Mouse (Mus musculus) embryonic facial prominence, embryonic 11.5 days (tissue): Measurements from ENCODE around the gene Kalrn. TPM values are rescaled to one million over a fixed set of nuclear protein-coding genes. Genes with fewer than 3 reads are reported as not detected.

Experiments used
- ATAC-seq: fragments of 200-750 bp; cut with Nextera tagmentation; replicated peaks from 2 replicates; pipeline ENCODE4 v1.8.0; 2017; ENCODE audit warnings: low read depth; ENCODE audit not compliant: insufficient number of reproducible peaks, low FRiP score, low TSS enrichment
- DNase-seq: peaks from one replicate; pipeline ENCODE4 v3.0.0-alpha.2; 2015; ENCODE audit warnings: low spot score
- H3K27ac ChIP-seq: fragments of 300-500 bp; sonication (generic); replicated peaks from 2 replicates; pipeline ENCODE4 v1.5.1; 2014; ENCODE audit warnings: mild to moderate bottlenecking, low read depth, low read length, control low read depth
- H3K27me3 ChIP-seq: fragments of 300-500 bp; sonication (generic); 2 replicates; pipeline ENCODE4 v1.6.1; 2014; ENCODE audit warnings: mild to moderate bottlenecking, low read length, moderate library complexity, mixed read lengths; ENCODE audit not compliant: control insufficient read depth, insufficient read depth
- H3K36me3 ChIP-seq: fragments of 300-500 bp; sonication (generic); replicated peaks from 2 replicates; pipeline ENCODE4 v1.6.1; 2014; ENCODE audit warnings: low read depth, mild to moderate bottlenecking, low read length, moderate library complexity, mixed read lengths; ENCODE audit not compliant: control insufficient read depth, insufficient read depth
- H3K4me1 ChIP-seq: fragments of 300-500 bp; sonication (generic); 2 replicates; pipeline ENCODE4 v1.6.1; 2014; ENCODE audit warnings: low read length, mixed read lengths; ENCODE audit not compliant: control insufficient read depth, insufficient read depth
- H3K4me2 ChIP-seq: fragments of 300-500 bp; sonication (generic); 2 replicates; pipeline ENCODE4 v1.6.1; 2014; ENCODE audit warnings: low read depth, mild to moderate bottlenecking, control low read depth, low read length, moderate library complexity
- H3K4me3 ChIP-seq: fragments of 300-500 bp; sonication (generic); 2 replicates; pipeline ENCODE4 v1.5.1; 2014; ENCODE audit warnings: low read depth, low read length, control low read depth
- H3K9ac ChIP-seq: fragments of 300-500 bp; sonication (generic); replicated peaks from 2 replicates; pipeline ENCODE4 v1.6.1; 2014; ENCODE audit warnings: mild to moderate bottlenecking, control low read depth, low read length
- H3K9me3 ChIP-seq: fragments of 300-500 bp; sonication (generic); replicated peaks from 2 replicates; pipeline ENCODE4 v1.6.1; 2016; ENCODE audit warnings: mild to moderate bottlenecking, low read length, inconsistent platforms, mixed read lengths; ENCODE audit not compliant: control insufficient read depth
- WGBS: fragments of 180-500 bp; shearing (Covaris S2); extraction: QIAGEN DNeasy Blood & Tissue Kit; methylation state at CpG from one replicate; pipeline ENCODE4 v1.1.7; 2014; 5-methylcytosine and 5-hydroxymethylcytosine counted together
- polyA plus RNA-seq: library from polyadenylated mRNA; unstranded; fragments of >200 nt; fragmentation: Nextera tagmentation; extraction: Ambion mirVana; gene quantifications from 2 replicates; pipeline ENCODE4 v1.2.1, GENCODE M21; 2014

Gene Kalrn
- polyA plus RNA-seq, 1 experiment from 2014 or later, result 12.0 TPM

GRCm38 (mm10) chr16:34231952-34232351 lies 341.4 kb downstream of the Kalrn start:
- Histone ChIP-seq H3K36me3 (peaks cover 3% of the 10 kb centered on the region; the same call in 1 of the 2 replicates), H3K27ac (no peak overlapping the region), H3K4me2 (no peak overlapping the region), H3K9ac (no peak overlapping the region), H3K27me3 (no peaks in the 10 kb centered on the region), H3K9me3 (no peaks in the 10 kb centered on the region), H3K4me3 (no peak overlapping the region), H3K4me1 (no peaks in the 10 kb centered on the region)
- 35% methylated on average over 5 of the region's 5 CpGs for WGBS
- ATAC-seq, result no peak
- DNase-seq, result peak; percentile 2

GRCm38 (mm10) chr16:34231146-34231545 lies 342.2 kb downstream of the Kalrn start:
- H3K9me3 ChIP-seq, result no peaks in the 10 kb centered on the region
- peaks cover 3% of the 10 kb centered on the region; the same call in 1 of the 2 replicates for H3K36me3 ChIP-seq
- H3K27ac ChIP-seq, result no peak overlapping the region
- no peak overlapping the region for H3K4me2 ChIP-seq
- H3K9ac ChIP-seq, result no peak overlapping the region
- DNase-seq, result peak; percentile 37
- no peaks in the 10 kb centered on the region for H3K4me1 ChIP-seq
- ATAC-seq, result no peak
- 45% methylated on average over 2 of the region's 2 CpGs for WGBS
- no peak overlapping the region for H3K4me3 ChIP-seq
- H3K27me3 ChIP-seq, result no peaks in the 10 kb centered on the region

- no peaks in the 10 kb centered on the region for H3K27me3 ChIP-seq
- H3K4me1 ChIP-seq, result no peaks in the 10 kb centered on the region
- no peak overlapping the region for H3K4me2 ChIP-seq
- ATAC-seq (no peak), DNase-seq (no peak)
- no peak overlapping the region for H3K4me3 ChIP-seq
- WGBS, result 81% methylated on average over 8 of the region's 8 CpGs
- H3K36me3 ChIP-seq, result peaks cover 3% of the 10 kb centered on the region; the same call in 1 of the 2 replicates
- no peaks in the 10 kb centered on the region for H3K9me3 ChIP-seq
- H3K9ac ChIP-seq, result no peak overlapping the region
- no peak overlapping the region for H3K27ac ChIP-seq
Measured at GRCm38 (mm10) chr16:34229350-34229749, 344.0 kb downstream of the Kalrn start.

DNA sequence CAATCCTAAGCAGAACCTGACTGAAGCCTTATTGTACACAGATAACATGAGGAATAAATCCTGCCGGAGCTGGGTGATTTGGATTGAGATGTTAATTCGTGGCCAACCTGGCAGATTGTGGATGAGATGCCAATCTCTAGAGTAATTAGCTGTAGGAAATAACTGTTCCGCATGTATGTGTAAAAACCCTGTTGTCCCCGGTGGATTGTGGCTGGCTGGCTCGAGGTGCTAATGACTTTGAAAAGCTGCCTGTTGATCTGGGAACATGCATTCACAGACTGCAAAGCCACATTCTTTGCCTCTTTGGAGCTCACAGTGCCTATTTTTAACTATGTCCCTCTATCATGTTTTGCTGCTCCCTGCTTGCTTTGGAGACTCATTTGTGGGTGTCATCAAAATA lies 344.7 kb downstream of the Kalrn start:
- H3K27me3 ChIP-seq, result no peaks in the 10 kb centered on the region
- no peaks in the 10 kb centered on the region for H3K9me3 ChIP-seq
- no peak overlapping the region for H3K4me3 ChIP-seq
- H3K36me3 ChIP-seq, result peaks cover 3% of the 10 kb centered on the region; the same call in 1 of the 2 replicates
- DNase-seq (no peak), ATAC-seq (no peak)
- H3K27ac ChIP-seq, result no peak overlapping the region
- no peak overlapping the region for H3K4me2 ChIP-seq
- H3K9ac ChIP-seq, result no peak overlapping the region
- 73% methylated on average over 5 of the region's 5 CpGs for WGBS
- no peaks in the 10 kb centered on the region for H3K4me1 ChIP-seq

- no peak for DNase-seq
- H3K36me3 ChIP-seq, result no peaks in the 10 kb centered on the region; the same call in none of the 2 replicates
- 93% methylated on average over 3 of the region's 3 CpGs for WGBS
- no peak overlapping the region for H3K4me3 ChIP-seq
- no peak overlapping the region for H3K27ac ChIP-seq
- H3K9me3 ChIP-seq, result no peaks in the 10 kb centered on the region
- H3K4me1 ChIP-seq, result no peaks in the 10 kb centered on the region
- H3K4me2 ChIP-seq, result no peak overlapping the region
- no peak overlapping the region for H3K9ac ChIP-seq
- ATAC-seq, result no peak
- H3K27me3 ChIP-seq, result no peaks in the 10 kb centered on the region
Measured at GRCm38 (mm10) chr16:34212160-34212559, 361.2 kb downstream of the Kalrn start.

DNA sequence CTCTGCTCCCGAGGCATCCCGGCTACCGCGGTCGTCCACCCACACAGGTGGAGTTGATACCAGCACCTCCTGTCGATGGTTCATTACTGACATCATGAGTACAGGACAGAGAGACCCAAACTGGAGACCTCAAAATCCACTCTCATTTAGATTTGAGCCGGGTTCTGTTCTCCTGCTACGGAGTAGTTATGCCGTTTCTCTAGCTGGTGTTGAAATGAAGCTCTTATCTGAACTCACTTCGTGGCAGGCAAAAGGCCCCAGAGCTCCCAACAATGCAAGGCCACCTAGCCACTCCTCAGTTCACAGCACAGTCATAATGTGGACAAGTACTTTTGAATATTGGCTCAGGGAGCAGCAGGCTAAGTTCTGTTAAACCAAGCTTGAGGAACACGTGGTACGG lies 362.1 kb downstream of the Kalrn start:
- Histone ChIP-seq H3K9ac (no peak overlapping the region), H3K4me2 (no peak overlapping the region), H3K4me1 (no peaks in the 10 kb centered on the region), H3K36me3 (no peaks in the 10 kb centered on the region; the same call in none of the 2 replicates), H3K27ac (no peak overlapping the region), H3K9me3 (no peaks in the 10 kb centered on the region), H3K4me3 (no peak overlapping the region), H3K27me3 (no peaks in the 10 kb centered on the region)
- no peak for DNase-seq
- no peak for ATAC-seq
- WGBS, result 86% methylated on average over 12 of the region's 12 CpGs

GRCm38 (mm10) chr16:34208748-34209147 lies 364.6 kb downstream of the Kalrn start:
- H3K4me1 ChIP-seq, result no peaks in the 10 kb centered on the region
- DNase-seq (no peak), ATAC-seq (no peak)
- H3K9ac ChIP-seq, result no peak overlapping the region
- H3K9me3 ChIP-seq, result no peaks in the 10 kb centered on the region
- no peaks in the 10 kb centered on the region for H3K27me3 ChIP-seq
- no peak overlapping the region for H3K4me2 ChIP-seq
- H3K27ac ChIP-seq, result no peak overlapping the region
- 75% methylated on average over 5 of the region's 5 CpGs for WGBS
- H3K36me3 ChIP-seq, result no peaks in the 10 kb centered on the region; the same call in none of the 2 replicates
- no peak overlapping the region for H3K4me3 ChIP-seq

- 89% methylated on average over 5 of the region's 5 CpGs for WGBS
Measured at GRCm38 (mm10) chr16:34207972-34208371, 365.4 kb downstream of the Kalrn start.

More at GRCm38 (mm10) chr16:34207972-34208371, 365.4 kb downstream of the Kalrn start:
- Histone ChIP-seq H3K27me3 (no peaks in the 10 kb centered on the region), H3K4me1 (no peaks in the 10 kb centered on the region), H3K36me3 (no peaks in the 10 kb centered on the region; the same call in 1 of the 2 replicates), H3K27ac (no peak overlapping the region), H3K4me3 (no peak overlapping the region), H3K9me3 (no peaks in the 10 kb centered on the region), H3K4me2 (no peak overlapping the region), H3K9ac (no peak overlapping the region)
- no peak for DNase-seq
- ATAC-seq, result no peak
